Mouse (Mus musculus) CH12F3 (cell line): ENCODE results near the gene Rbfox3.

Experiments
- in situ Hi-C: fragments of 300-500 bp; cut with MboI; formaldehyde crosslinking; loops from 2 replicates; pipeline ENCODE4 v1.14.3; 2020; ENCODE audit warnings: low sequenced_read_pairs

Gene Rbfox3

GRCm38 (mm10) chr11:118520932-118521331 is 390.5 kb downstream of the Rbfox3 start:
- in situ Hi-C loops = no loop called here

- in situ Hi-C loops = no loop called here
Measured at GRCm38 (mm10) chr11:118520251-118520650, 391.1 kb downstream of the Rbfox3 start.

DNA sequence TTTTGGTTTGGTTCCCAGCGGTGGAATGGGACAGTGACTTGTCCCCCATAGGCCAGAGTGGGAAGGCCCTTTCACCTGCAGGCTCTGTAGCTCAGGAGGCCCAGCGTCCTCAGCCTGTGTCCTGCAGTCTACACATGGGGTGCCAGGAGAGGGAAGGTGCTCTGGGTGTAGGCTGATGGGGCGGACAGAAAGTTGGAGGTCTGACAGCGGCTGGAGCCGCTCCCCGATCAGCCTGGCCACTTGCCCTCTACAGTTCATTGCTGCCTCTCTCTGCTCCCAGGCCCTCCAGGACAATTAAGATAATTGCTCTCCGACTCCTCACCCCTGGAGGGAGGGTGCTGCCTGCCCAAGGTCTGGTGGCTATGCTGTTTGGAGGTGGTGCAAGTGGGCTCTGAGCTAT is 392.7 kb downstream of the Rbfox3 start:
- in situ Hi-C loops = no loop called here

GRCm38 (mm10) chr11:118517924-118518323 is 393.5 kb downstream of the Rbfox3 start:
- in situ Hi-C loops = no loop called here

- in situ Hi-C loops = no loop called here
Measured at GRCm38 (mm10) chr11:118512257-118512910, 399.0 kb downstream of the Rbfox3 start.

GRCm38 (mm10) chr11:118511851-118512250 is 399.5 kb downstream of the Rbfox3 start:
- in situ Hi-C loops = no loop called here

DNA sequence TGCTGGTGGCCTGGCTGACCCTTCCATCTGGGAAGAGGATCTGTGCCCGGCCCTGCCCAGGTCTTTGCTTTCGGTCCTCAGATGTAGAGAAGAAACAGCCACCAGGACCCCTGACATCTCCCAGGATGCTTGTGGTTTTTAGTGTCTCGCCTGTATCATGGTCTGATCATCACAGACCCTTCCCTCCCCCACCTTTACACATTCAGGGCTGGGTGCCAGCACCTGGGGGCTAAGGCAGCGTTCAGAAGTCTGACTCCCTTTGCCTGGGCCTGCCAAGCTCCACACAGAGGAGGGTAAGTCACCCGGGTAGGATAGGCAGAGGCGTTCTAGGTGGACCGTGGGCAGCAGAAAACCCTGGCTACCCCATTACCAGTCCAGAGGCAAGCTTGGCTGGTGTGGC is 403.1 kb downstream of the Rbfox3 start:
- in situ Hi-C loops = no loop called here

DNA sequence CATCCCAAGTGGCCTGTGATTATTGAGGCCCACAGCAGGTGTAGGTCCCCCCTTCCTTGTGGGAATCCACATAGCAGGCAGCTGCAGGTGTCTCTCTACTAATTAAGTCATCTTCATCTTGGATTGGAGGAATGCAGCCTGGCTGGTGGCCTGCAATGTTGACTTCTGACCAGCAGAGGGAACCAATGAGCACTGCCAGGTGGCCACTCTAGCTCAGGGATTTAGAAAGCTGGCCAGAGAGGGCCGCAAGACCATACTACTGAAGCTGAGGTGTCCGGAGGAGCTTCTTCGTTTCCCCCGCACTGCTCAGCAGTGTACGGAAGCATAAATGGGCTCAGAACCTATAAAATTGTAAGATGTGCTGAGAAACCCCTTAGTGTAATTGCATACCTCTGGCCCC is 403.5 kb downstream of the Rbfox3 start:
- in situ Hi-C loops = no loop called here

DNA sequence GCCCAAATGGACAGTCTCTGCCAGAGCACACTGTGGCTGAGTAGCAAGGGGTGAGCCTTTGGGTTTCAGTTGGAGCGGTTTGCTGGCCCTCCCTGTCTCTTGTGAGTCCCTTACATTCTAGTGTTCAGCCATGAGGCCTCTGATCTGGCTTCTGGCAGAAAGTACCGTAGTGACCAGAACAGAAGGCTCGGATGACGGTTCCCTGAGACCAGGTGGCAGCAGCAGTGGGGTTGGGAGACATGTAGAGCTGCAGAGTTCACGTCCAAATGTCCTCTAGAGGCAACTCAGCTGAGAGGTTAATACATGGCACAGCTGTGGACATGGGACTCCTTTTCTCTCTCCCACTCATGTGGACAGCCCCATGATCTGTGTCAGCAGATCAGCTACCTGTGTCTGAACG is 404.3 kb downstream of the Rbfox3 start:
- in situ Hi-C loops = no loop called here

DNA sequence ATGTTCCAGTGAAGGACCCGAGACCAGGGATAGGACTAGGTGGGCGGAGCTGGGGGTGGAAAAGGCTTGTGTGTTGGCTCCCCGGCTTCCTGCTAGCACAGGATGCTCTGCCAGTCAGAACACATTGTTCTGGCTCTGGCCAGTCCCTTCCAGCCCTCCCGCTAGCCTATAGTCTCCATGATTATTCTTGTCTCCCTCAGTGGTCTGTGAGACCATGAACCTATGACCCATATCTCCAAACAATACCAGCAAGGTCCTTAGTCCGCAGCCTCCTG is 407.3 kb downstream of the Rbfox3 start:
- in situ Hi-C loops = no loop called here

- in situ Hi-C loops = no loop called here
Measured at GRCm38 (mm10) chr11:118503418-118504179, 407.8 kb downstream of the Rbfox3 start.

GRCm38 (mm10) chr11:118502990-118503389 is 408.4 kb downstream of the Rbfox3 start:
- in situ Hi-C loops = no loop called here

DNA sequence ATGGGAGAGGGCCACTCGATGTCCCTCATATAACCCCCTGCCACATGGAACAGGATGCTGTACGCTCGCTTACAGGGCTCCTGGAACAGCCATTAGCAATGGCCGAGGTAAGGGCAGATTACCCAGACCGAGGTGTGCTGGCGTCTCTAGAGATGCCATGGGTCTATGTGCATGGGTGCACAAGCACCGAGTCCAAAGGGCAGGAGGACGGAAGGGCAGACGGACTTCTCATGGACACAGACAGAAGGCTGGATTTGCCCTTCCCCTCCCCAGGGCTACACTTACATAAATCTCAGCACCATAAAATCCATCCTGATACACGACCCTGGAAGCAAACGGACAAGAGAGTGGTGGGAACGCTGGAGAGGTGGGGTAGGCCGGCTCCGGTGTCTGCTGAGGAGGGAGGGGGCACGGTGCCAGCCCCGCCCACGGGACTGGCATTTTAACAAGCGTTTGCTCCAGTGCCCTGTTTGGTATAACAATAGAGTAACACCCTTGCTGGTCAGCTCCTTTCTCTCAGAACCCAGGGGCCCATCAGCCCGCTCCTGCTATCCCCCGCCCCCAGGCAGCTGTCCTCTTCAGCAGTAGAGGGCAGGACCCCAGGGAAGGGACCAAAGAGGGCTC is 415.2 kb downstream of the Rbfox3 start:
- in situ Hi-C loops = no loop called here

DNA sequence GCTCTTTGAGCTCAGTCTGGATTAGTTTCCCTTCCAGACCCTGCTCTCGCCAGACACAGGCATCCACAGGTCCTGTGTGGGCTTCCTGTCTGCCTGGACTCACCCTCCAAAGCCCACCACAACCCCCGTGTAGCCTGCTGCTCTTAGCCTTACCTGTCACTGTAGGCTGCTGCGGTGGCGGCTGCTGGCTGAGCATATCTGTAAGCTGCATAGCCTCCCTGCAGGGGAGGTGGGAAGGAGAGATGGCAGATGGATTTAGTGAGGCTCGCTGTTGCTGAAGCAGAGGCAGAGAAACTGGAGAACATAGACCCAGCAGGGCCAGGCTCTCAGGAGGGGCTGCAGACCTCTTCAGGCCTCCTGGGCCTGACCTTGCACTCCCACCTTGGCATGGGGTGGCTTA is 416.3 kb downstream of the Rbfox3 start:
- in situ Hi-C loops = no loop called here

- in situ Hi-C loops = no loop called here
Measured at GRCm38 (mm10) chr11:118494001-118494737, 417.2 kb downstream of the Rbfox3 start.

- in situ Hi-C loops = no loop called here
Measured at GRCm38 (mm10) chr11:118493458-118493857, 417.9 kb downstream of the Rbfox3 start.

- in situ Hi-C loops = no loop called here
Measured at GRCm38 (mm10) chr11:118491230-118491629, 420.2 kb downstream of the Rbfox3 start.

- in situ Hi-C loops = no loop called here
Measured at GRCm38 (mm10) chr11:118490566-118491218, 420.7 kb downstream of the Rbfox3 start.

- in situ Hi-C loops = no loop called here
Measured at GRCm38 (mm10) chr11:118488907-118489270, 422.5 kb downstream of the Rbfox3 start.

DNA sequence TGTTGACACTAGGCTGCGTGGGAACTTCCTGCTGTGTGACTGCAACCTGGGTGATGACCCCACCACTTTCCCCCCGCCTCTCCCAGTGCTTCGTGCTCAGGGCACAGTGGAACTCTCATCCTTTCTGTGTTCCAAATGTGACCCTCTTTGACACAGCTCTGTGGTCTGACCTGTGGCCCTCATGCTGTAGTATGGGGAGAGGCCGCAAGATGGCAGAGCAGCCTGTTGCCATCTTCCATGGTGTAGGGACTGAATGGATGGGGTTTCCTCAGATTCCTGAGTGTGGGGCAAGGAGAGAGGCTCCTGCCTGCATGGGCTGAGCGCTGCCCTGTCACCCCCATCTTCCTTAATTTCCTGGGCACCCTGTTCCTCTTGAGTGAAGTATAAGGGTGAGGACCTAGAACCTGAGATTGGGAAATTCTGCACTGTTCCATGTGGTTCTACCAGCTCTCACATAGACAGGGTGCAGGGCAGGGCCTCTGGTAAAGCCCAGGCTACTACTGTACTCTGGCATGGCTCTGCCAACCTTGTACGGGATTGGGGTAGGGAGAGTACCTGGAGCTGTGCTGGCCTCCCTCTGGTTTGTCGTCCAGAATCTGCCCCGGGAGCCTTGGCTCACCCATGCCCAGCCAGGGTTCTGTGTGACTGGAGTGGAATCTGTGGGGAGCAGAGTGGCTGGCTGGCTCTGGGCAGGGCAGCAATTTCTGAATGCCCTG is 423.0 kb downstream of the Rbfox3 start:
- in situ Hi-C loops = no loop called here
